Mouse (Mus musculus): ENCODE results near the gene Scrg1.

- TF ChIP-seq CTCF (IDR thresholded peaks at IDR 0.05; ENCODE audit: low read depth, low read length) (no peak), POLR2A (IDR thresholded peaks at IDR 0.05; ENCODE audit: extremely low read depth, insufficient read depth, low read length) (no peak)
These were observed 51.9 kb downstream of the Scrg1 start for GRCm38 (mm10) chr8:57507556-57508063.
